Mouse (Mus musculus) intestine, postnatal 0 days (tissue): ENCODE measurements at regions not wholly inside any gene's neighbourhood (a gene's known extent, or its start where the extent isn't known, plus 50 kb on each side); places are given as distances from the start of the nearest gene placed in this dataset.

ENCODE experiments used
- ATAC-seq: fragments of 200-750 bp; cut with Nextera tagmentation; 2 replicates; pipeline ENCODE4 v1.8.0; 2017; ENCODE audit warnings: mild to moderate bottlenecking, moderate TSS enrichment, moderate library complexity
- H3K27ac ChIP-seq: fragments of 300-500 bp; sonication (generic); 2 replicates; pipeline ENCODE4 v1.5.1; 2014; ENCODE audit warnings: mild to moderate bottlenecking, low read depth, low read length, moderate library complexity
- H3K27me3 ChIP-seq: fragments of 300-500 bp; sonication (generic); replicated peaks from 2 replicates; pipeline ENCODE4 v1.6.1; 2014; ENCODE audit warnings: low read length, mixed read lengths; ENCODE audit not compliant: control insufficient read depth, insufficient read depth
- H3K36me3 ChIP-seq: fragments of 300-500 bp; sonication (generic); 2 replicates; pipeline ENCODE4 v1.6.1; 2014; ENCODE audit warnings: mild to moderate bottlenecking, moderate library complexity; ENCODE audit not compliant: control insufficient read depth, insufficient read depth
- H3K4me1 ChIP-seq: fragments of 300-500 bp; sonication (generic); replicated peaks from 2 replicates; pipeline ENCODE4 v1.6.1; 2014; ENCODE audit warnings: antibody characterized with exemption, low read length, mixed read lengths; ENCODE audit not compliant: control insufficient read depth, insufficient read depth
- H3K4me2 ChIP-seq: fragments of 300-500 bp; sonication (generic); replicated peaks from 2 replicates; pipeline ENCODE4 v1.6.1; 2014; ENCODE audit warnings: low read depth, mild to moderate bottlenecking, moderate library complexity
- H3K4me3 ChIP-seq: fragments of 300-500 bp; sonication (generic); 2 replicates; pipeline ENCODE4 v1.5.1; 2014; ENCODE audit warnings: low read depth, low read length
- H3K9ac ChIP-seq: fragments of 300-500 bp; sonication (generic); 2 replicates; pipeline ENCODE4 v1.6.1; 2014; ENCODE audit warnings: mild to moderate bottlenecking, low read depth, low read length
- H3K9me3 ChIP-seq: fragments of 300-500 bp; sonication (generic); 2 replicates; pipeline ENCODE4 v1.6.1; 2016; ENCODE audit warnings: mixed run types; ENCODE audit not compliant: control insufficient read depth
- CTCF ChIP-seq: sonication (generic); IDR thresholded peaks from 2 replicates; pipeline ENCODE4 v1.5.1; 2016; ENCODE audit warnings: low read depth, mild to moderate bottlenecking, control low read depth, antibody characterized with exemption, moderate library complexity
- WGBS: fragments of 180-500 bp; shearing (Covaris S2); extraction: QIAGEN DNeasy Blood & Tissue Kit; methylation state at CpG from one replicate; pipeline ENCODE4 v1.1.7; 2014; 5-methylcytosine and 5-hydroxymethylcytosine counted together

- no peak overlapping the region for H3K4me3 ChIP-seq
- no peak for TF ChIP-seq CTCF
- H3K36me3 ChIP-seq: no peaks in the 10 kb centered on the region
- no peaks in the 10 kb centered on the region for H3K9me3 ChIP-seq
- ATAC-seq: no peak
- no peaks in the 10 kb centered on the region for H3K4me1 ChIP-seq
- H3K27me3 ChIP-seq: no peaks in the 10 kb centered on the region
- no peak overlapping the region for H3K4me2 ChIP-seq
- WGBS: 47% methylated on average over 5 of the region's 5 CpGs
- no peak overlapping the region for H3K9ac ChIP-seq
- no peak overlapping the region for H3K27ac ChIP-seq
These were observed 64.7 kb upstream of the Agbl1 start for GRCm38 (mm10) chr7:76164735-76165630.

- H3K9ac ChIP-seq: no peak overlapping the region
- TF ChIP-seq CTCF: no peak
- WGBS: 72% methylated on average over 2 of the region's 2 CpGs
- ATAC-seq: no peak
- no peak overlapping the region for H3K4me3 ChIP-seq
- no peaks in the 10 kb centered on the region for H3K36me3 ChIP-seq
- no peak overlapping the region for H3K27ac ChIP-seq
- no peaks in the 10 kb centered on the region for H3K9me3 ChIP-seq
- no peaks in the 10 kb centered on the region for H3K27me3 ChIP-seq
- no peak overlapping the region for H3K4me2 ChIP-seq
- no peaks in the 10 kb centered on the region for H3K4me1 ChIP-seq
These were observed 59.2 kb upstream of the Agbl1 start for GRCm38 (mm10) chr7:76170481-76170880.

- Histone ChIP-seq H3K4me3 (no peak overlapping the region), H3K27me3 (no peaks in the 10 kb centered on the region), H3K27ac (no peak overlapping the region), H3K4me2 (no peak overlapping the region), H3K9ac (no peak overlapping the region), H3K36me3 (no peaks in the 10 kb centered on the region), H3K4me1 (no peaks in the 10 kb centered on the region), H3K9me3 (no peaks in the 10 kb centered on the region)
- TF ChIP-seq CTCF: no peak
- 50% methylated on average over 5 of the region's 5 CpGs for WGBS
- no peak for ATAC-seq
These were observed 53.5 kb upstream of the Agbl1 start for GRCm38 (mm10) chr7:76176235-76176634.

GRCm38 (mm10) chr7:76177420-76177819, 52.3 kb upstream of the Agbl1 start:
- Histone ChIP-seq H3K9ac (no peak overlapping the region), H3K4me1 (no peaks in the 10 kb centered on the region), H3K27ac (no peak overlapping the region), H3K36me3 (no peaks in the 10 kb centered on the region), H3K4me3 (no peak overlapping the region), H3K27me3 (no peaks in the 10 kb centered on the region), H3K9me3 (no peaks in the 10 kb centered on the region), H3K4me2 (no peak overlapping the region)
- WGBS: 64% methylated on average over 2 of the region's 2 CpGs
- no peak for TF ChIP-seq CTCF
- ATAC-seq: no peak
